Mouse (Mus musculus): ENCODE measurements around the gene Tiam1. TPM values are rescaled to one million over a fixed set of nuclear protein-coding genes. Genes with fewer than 3 reads are reported as not detected.

The Tiam1 gene
- polyA plus RNA-seq, 1 experiment from 2014 or later = 30.8 TPM

GRCm38 (mm10) chr16:90030355-90030754, 113.2 kb downstream of the Tiam1 start:
- no peak overlapping the region for H3K9ac ChIP-seq
- 85% methylated on average over 14 of the region's 14 CpGs for whole genome bisulfite sequencing
- no peak overlapping the region for H3K27ac ChIP-seq

GRCm38 (mm10) chr16:90027886-90028285, 115.7 kb downstream of the Tiam1 start:
- ATAC-seq (replicated peaks) = no peak; the same call in 1 of the 2 replicates
- Histone ChIP-seq H3K9ac (no peak overlapping the region), H3K36me3 (replicated peaks) (no peaks in the 10 kb centered on the region), H3K27me3 (replicated peaks) (no peaks in the 10 kb centered on the region), H3K4me2 (no peak overlapping the region), H3K4me3 (no peak overlapping the region), H3K27ac (no peak overlapping the region), H3K4me1 (peaks cover under 1% of the 10 kb centered on the region; the same call in 1 of the 2 replicates), H3K9me3 (no peaks in the 10 kb centered on the region)
- WGBS = 58% methylated on average over 3 of the region's 3 CpGs

More at GRCm38 (mm10) chr16:90030355-90030754, 113.2 kb downstream of the Tiam1 start:
- Histone ChIP-seq H3K9me3 (no peaks in the 10 kb centered on the region), H3K36me3 (replicated peaks) (no peaks in the 10 kb centered on the region), H3K4me2 (no peak overlapping the region), H3K27me3 (replicated peaks) (no peaks in the 10 kb centered on the region), H3K4me1 (no peaks in the 10 kb centered on the region), H3K4me3 (no peak overlapping the region)
- ATAC-seq (replicated peaks) = no peak

GRCm38 (mm10) chr16:90025526-90026172, 117.9 kb downstream of the Tiam1 start:
- H3K9ac ChIP-seq = no peak overlapping the region
- WGBS = 75% methylated on average over 6 of the region's 6 CpGs
- H3K4me3 ChIP-seq = no peak overlapping the region
- no peaks in the 10 kb centered on the region for H3K36me3 ChIP-seq (replicated peaks)
- H3K27me3 ChIP-seq (replicated peaks) = no peaks in the 10 kb centered on the region
- no peak overlapping the region for H3K4me2 ChIP-seq
- no peaks in the 10 kb centered on the region for H3K9me3 ChIP-seq
- ATAC-seq (replicated peaks) = no peak
- H3K27ac ChIP-seq = no peak overlapping the region
- H3K4me1 ChIP-seq = peaks cover 3% of the 10 kb centered on the region; the same call in 1 of the 2 replicates

- H3K27ac ChIP-seq = no peak overlapping the region
- no peaks in the 10 kb centered on the region for H3K27me3 ChIP-seq (replicated peaks)
- WGBS = 94% methylated on average over 8 of the region's 8 CpGs
- H3K4me1 ChIP-seq = peaks cover 3% of the 10 kb centered on the region; the same call in 1 of the 2 replicates
- no peaks in the 10 kb centered on the region for H3K9me3 ChIP-seq
- no peak overlapping the region for H3K4me2 ChIP-seq
- ATAC-seq (replicated peaks) = no peak
- no peaks in the 10 kb centered on the region for H3K36me3 ChIP-seq (replicated peaks)
- H3K4me3 ChIP-seq = no peak overlapping the region
- H3K9ac ChIP-seq = no peak overlapping the region
Observed at GRCm38 (mm10) chr16:90023665-90024010, 119.9 kb downstream of the Tiam1 start.

- Histone ChIP-seq H3K4me2 (no peak overlapping the region), H3K27ac (no peak overlapping the region), H3K9ac (no peak overlapping the region), H3K27me3 (replicated peaks) (no peaks in the 10 kb centered on the region), H3K4me3 (no peak overlapping the region), H3K4me1 (peaks cover 3% of the 10 kb centered on the region; the same call in 1 of the 2 replicates), H3K9me3 (no peaks in the 10 kb centered on the region), H3K36me3 (replicated peaks) (no peaks in the 10 kb centered on the region)
- ATAC-seq (replicated peaks) = no peak
- 85% methylated on average over 18 of the region's 18 CpGs for WGBS
Observed at GRCm38 (mm10) chr16:90022932-90023664, 120.5 kb downstream of the Tiam1 start.

- no peaks in the 10 kb centered on the region for H3K9me3 ChIP-seq
- H3K4me3 ChIP-seq = no peak overlapping the region
- no peak overlapping the region for H3K4me2 ChIP-seq
- no peaks in the 10 kb centered on the region for H3K36me3 ChIP-seq (replicated peaks)
- WGBS = 80% methylated on average over 4 of the region's 4 CpGs
- H3K27ac ChIP-seq = no peak overlapping the region
- H3K27me3 ChIP-seq (replicated peaks) = no peaks in the 10 kb centered on the region
- H3K9ac ChIP-seq = no peak overlapping the region
- no peaks in the 10 kb centered on the region for H3K4me1 ChIP-seq
- ATAC-seq (replicated peaks) = no peak
Observed at GRCm38 (mm10) chr16:90016046-90016445, 127.5 kb downstream of the Tiam1 start.

- Histone ChIP-seq H3K36me3 (replicated peaks) (no peaks in the 10 kb centered on the region), H3K27me3 (replicated peaks) (no peaks in the 10 kb centered on the region), H3K4me3 (no peak overlapping the region), H3K27ac (no peak overlapping the region), H3K4me1 (peaks cover under 1% of the 10 kb centered on the region; the same call in 1 of the 2 replicates), H3K9ac (no peak overlapping the region), H3K9me3 (no peaks in the 10 kb centered on the region), H3K4me2 (no peak overlapping the region)
- ATAC-seq (replicated peaks) = no peak
- WGBS = 92% methylated on average over 9 of the region's 9 CpGs
Observed at GRCm38 (mm10) chr16:90014596-90014995, 129.0 kb downstream of the Tiam1 start.

- Histone ChIP-seq H3K9ac (no peak overlapping the region), H3K36me3 (replicated peaks) (no peaks in the 10 kb centered on the region), H3K4me1 (peaks cover 4% of the 10 kb centered on the region; the same call in 1 of the 2 replicates), H3K4me2 (no peak overlapping the region), H3K4me3 (no peak overlapping the region), H3K9me3 (no peaks in the 10 kb centered on the region), H3K27me3 (replicated peaks) (no peaks in the 10 kb centered on the region), H3K27ac (no peak overlapping the region)
- 62% methylated on average over 32 of the region's 32 CpGs for WGBS
- ATAC-seq (replicated peaks) = peak; percentile 43; the same call in 1 of the 2 replicates
Observed at GRCm38 (mm10) chr16:90011521-90012181, 131.9 kb downstream of the Tiam1 start.

GRCm38 (mm10) chr16:90008504-90008903, 135.1 kb downstream of the Tiam1 start:
- Histone ChIP-seq H3K27me3 (replicated peaks) (no peaks in the 10 kb centered on the region), H3K9ac (no peak overlapping the region), H3K36me3 (replicated peaks) (no peaks in the 10 kb centered on the region), H3K27ac (no peak overlapping the region), H3K4me1 (peaks cover 4% of the 10 kb centered on the region; the same call in 1 of the 2 replicates), H3K4me2 (no peak overlapping the region), H3K9me3 (no peaks in the 10 kb centered on the region), H3K4me3 (no peak overlapping the region)
- 81% methylated on average over 6 of the region's 6 CpGs for WGBS
- ATAC-seq (replicated peaks) = no peak

- ATAC-seq (replicated peaks) = no peak
- H3K27ac ChIP-seq = no peak overlapping the region
- 89% methylated on average over 13 of the region's 13 CpGs for WGBS
- no peak overlapping the region for H3K4me2 ChIP-seq
- no peak overlapping the region for H3K9ac ChIP-seq
- H3K9me3 ChIP-seq = no peaks in the 10 kb centered on the region
- H3K36me3 ChIP-seq (replicated peaks) = no peaks in the 10 kb centered on the region
- no peak overlapping the region for H3K4me3 ChIP-seq
- H3K27me3 ChIP-seq (replicated peaks) = no peaks in the 10 kb centered on the region
- H3K4me1 ChIP-seq = peaks cover 4% of the 10 kb centered on the region; the same call in 1 of the 2 replicates
Observed at GRCm38 (mm10) chr16:90007391-90007977, 136.1 kb downstream of the Tiam1 start.

- Histone ChIP-seq H3K27me3 (replicated peaks) (no peaks in the 10 kb centered on the region), H3K9me3 (no peaks in the 10 kb centered on the region), H3K4me1 (no peaks in the 10 kb centered on the region), H3K4me3 (no peak overlapping the region), H3K9ac (no peak overlapping the region), H3K36me3 (replicated peaks) (no peaks in the 10 kb centered on the region), H3K27ac (no peak overlapping the region), H3K4me2 (no peak overlapping the region)
- 95% methylated on average over 14 of the region's 14 CpGs for WGBS
- no peak for ATAC-seq (replicated peaks)
Observed at GRCm38 (mm10) chr16:90003556-90003955, 140.0 kb downstream of the Tiam1 start.

- ATAC-seq (replicated peaks) = no peak
- no peak overlapping the region for H3K4me2 ChIP-seq
- H3K9ac ChIP-seq = no peak overlapping the region
- H3K36me3 ChIP-seq (replicated peaks) = no peaks in the 10 kb centered on the region
- WGBS = 73% methylated on average over 7 of the region's 7 CpGs
- H3K27me3 ChIP-seq (replicated peaks) = no peaks in the 10 kb centered on the region
- H3K9me3 ChIP-seq = no peaks in the 10 kb centered on the region
- no peak overlapping the region for H3K4me3 ChIP-seq
- no peak overlapping the region for H3K27ac ChIP-seq
- H3K4me1 ChIP-seq = no peaks in the 10 kb centered on the region
Observed at GRCm38 (mm10) chr16:89995155-89995554, 148.4 kb downstream of the Tiam1 start.
